Mouse (Mus musculus) embryonic fibroblast, embryonic 13.5 days (primary cell): ENCODE measurements at regions not wholly inside any gene's neighbourhood (a gene's known extent, or its start where the extent isn't known, plus 50 kb on each side); places are given as distances from the start of the nearest gene placed in this dataset.

Source experiments
- H3K27ac ChIP-seq: 2 replicates; pipeline ENCODE4 v1.5.1; 2012; ENCODE audit warnings: low read length, control low read depth, inconsistent platforms; ENCODE audit not compliant: insufficient read depth
- H3K4me1 ChIP-seq: 2 replicates; pipeline ENCODE4 v1.6.1; 2011; ENCODE audit warnings: low read length; ENCODE audit not compliant: control insufficient read depth, insufficient read depth
- H3K4me3 ChIP-seq: 2 replicates; pipeline ENCODE4 v1.5.1; 2011; ENCODE audit warnings: mild to moderate bottlenecking, control low read depth, low read length; ENCODE audit not compliant: insufficient read depth
- CTCF ChIP-seq: IDR thresholded peaks from 2 replicates; pipeline ENCODE4 v1.5.1; 2011; ENCODE audit warnings: mild to moderate bottlenecking, control low read depth, low read length, moderate library complexity, borderline replicate concordance; ENCODE audit not compliant: insufficient read depth
- POLR2A ChIP-seq: IDR thresholded peaks from 2 replicates; pipeline ENCODE4 v1.6.1; 2011; ENCODE audit warnings: low read depth, mild to moderate bottlenecking, control low read depth, low read length, moderate library complexity

DNA sequence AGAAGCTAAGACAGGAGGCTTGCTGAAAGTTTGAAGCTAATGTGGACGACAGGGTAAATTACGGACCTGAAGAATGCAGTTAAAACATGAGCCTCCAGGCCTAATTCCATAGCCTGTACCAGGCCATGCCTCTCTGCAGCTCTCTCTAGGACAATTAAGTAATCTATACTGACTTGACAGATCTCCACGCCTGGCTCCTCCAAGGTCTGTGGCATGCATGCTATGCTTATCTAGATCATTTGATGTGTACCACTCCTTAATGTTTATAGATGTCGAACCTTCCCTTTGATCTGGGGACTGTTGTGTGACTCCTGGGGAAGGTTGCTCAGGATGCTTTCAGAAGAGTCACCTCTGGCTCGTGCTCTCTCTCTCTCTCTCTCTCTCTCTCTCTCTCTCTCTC, 62.2 kb upstream of the Cd55 start:
- no peak for TF ChIP-seq POLR2A
- no peak for TF ChIP-seq CTCF
- Histone ChIP-seq H3K27ac (no peak overlapping the region), H3K4me1 (no peaks in the 10 kb centered on the region), H3K4me3 (no peak overlapping the region)

DNA sequence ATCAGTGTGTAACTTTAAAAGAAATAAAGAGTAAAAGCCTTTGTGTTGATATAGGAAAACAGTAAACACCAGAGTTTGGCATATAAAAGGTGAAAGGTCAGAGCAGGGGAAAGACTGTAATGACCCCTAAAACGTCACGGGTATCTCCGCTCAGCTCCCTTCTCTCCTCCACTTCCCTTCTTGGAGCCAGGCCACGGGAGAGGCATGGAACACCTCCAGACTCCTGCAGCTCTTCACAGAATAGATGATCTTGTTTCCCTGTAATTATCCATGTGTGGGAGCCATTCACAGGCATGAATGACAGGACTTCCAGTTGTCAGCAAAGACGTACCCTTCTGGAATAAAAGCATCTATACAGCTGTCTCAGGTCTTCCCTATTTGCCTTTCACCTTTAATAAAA, 55.3 kb upstream of the Cd55 start:
- no peak for TF ChIP-seq POLR2A
- TF ChIP-seq CTCF: no peak
- H3K4me3 ChIP-seq: no peak overlapping the region
- H3K4me1 ChIP-seq: no peaks in the 10 kb centered on the region
- H3K27ac ChIP-seq: no peak overlapping the region

DNA sequence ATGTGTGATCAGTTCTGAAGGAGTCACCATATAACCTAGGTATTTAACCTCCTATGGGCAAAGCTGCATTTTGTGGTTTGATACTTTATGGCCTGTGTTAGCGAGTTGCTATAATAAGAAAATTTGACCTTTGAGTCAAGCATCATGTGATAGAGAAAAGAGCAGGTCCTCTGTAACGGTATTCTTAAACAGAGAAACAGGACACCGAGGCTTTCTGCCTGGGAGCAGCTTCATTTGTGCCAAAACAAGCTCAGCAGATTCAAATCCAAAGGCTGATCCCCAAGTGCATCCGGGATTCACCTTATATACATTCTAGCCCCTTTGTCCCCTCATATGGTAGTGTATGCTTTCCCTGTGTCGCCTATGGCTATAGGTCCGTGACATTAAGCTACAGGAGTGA, 54.1 kb upstream of the Cd55 start:
- no peak for TF ChIP-seq POLR2A
- no peak for TF ChIP-seq CTCF

DNA sequence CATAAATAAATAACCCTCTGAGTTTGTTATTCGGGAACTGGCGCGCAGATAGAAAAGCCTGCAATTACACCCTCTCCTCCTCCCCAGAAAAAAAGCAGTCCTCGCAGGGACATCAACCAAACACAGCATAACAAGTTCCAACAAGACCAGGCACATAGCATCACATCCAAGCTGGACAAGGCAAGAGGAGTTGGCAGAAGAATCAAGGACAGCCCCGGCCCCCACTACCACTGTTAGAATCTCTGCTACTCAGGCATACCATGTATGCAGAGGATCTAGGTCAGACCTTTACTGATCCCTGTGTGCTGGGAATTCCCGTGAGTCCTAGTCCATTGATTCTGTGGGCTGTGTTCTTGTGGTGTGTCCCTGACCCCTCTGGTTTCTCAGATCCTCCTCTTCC, 52.8 kb upstream of the Cd55 start:
- no peak overlapping the region for H3K4me3 ChIP-seq
- no peaks in the 10 kb centered on the region for H3K4me1 ChIP-seq
- TF ChIP-seq POLR2A (no peak), CTCF (no peak)
- no peak overlapping the region for H3K27ac ChIP-seq

More for the DNA sequence above, 54.1 kb upstream of the Cd55 start:
- Histone ChIP-seq H3K27ac (no peak overlapping the region), H3K4me3 (no peak overlapping the region), H3K4me1 (no peaks in the 10 kb centered on the region)

DNA sequence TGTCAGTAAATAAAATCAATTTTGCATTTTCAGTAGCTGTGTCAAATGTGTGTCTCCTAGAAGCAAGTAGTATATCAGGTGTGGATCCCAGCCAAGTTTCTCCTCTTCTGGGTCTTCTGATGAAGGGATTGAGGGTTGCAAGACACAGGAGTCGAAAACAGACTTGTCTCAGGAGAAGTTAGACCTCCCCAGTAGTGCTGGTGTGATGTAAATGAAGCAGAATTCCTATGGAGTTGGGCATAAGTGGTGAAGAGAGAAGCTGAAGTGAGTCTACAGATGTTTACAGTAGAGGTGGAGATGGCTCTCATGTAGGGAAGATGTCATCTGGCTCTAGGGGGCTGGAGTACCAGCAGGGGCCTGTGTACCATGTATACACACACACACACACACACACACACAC, 50.9 kb upstream of the Cd55 start:
- H3K4me3 ChIP-seq: no peak overlapping the region
- no peak overlapping the region for H3K27ac ChIP-seq
- no peak for TF ChIP-seq CTCF
- no peak for TF ChIP-seq POLR2A
- peaks cover 3% of the 10 kb centered on the region for H3K4me1 ChIP-seq

DNA sequence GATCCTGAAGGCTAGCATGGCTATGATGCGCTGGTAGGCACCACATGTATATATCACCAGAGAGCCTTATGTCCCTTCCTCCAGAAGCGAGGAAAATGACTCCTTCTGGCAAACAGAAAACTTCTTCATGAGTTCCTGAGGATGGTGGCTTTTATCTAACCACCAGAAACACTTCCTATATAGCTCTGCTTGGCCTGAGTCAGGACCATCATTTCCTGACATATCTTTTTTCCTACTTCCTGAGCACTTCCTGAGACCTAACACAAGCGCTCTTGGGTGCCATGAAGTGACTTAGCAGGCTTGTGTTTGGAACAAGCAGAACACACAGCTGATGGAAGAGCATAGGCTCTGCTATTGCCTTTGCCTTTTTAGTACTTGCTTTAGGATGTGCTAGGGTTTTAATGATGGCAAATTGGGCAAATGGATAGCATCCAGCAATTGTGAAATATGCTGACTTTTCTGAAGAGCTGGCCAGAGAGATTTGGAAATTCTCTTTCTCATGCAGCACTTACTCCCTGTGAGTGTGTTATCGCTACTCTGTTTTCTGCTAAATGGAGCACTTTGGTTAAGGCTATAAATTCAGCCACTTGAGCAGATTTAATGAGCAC, 50.4 kb upstream of the Cd55 start:
- TF ChIP-seq POLR2A (no peak), CTCF (no peak)
- no peak overlapping the region for H3K4me3 ChIP-seq
- H3K4me1 ChIP-seq: peaks cover 3% of the 10 kb centered on the region
- H3K27ac ChIP-seq: peak overlapping the region; percentile 47; the same call in 1 of the 2 replicates
